Mouse (Mus musculus) monocyte, adult 2 months (primary cell): ENCODE measurements at regions not wholly inside any gene's neighbourhood (a gene's known extent, or its start where the extent isn't known, plus 50 kb on each side); places are given as distances from the start of the nearest gene placed in this dataset.
A peak's percentile ranks its signal among the peaks of the same experiment; 100 is the strongest.

ENCODE experiments used
- DNase-seq, 2 experiments: peaks; one replicate each; pipeline ENCODE4 v3.0.0; 2022; ENCODE audit warnings: low spot score in 2 of 2, low read depth in 1 of 2

DNA sequence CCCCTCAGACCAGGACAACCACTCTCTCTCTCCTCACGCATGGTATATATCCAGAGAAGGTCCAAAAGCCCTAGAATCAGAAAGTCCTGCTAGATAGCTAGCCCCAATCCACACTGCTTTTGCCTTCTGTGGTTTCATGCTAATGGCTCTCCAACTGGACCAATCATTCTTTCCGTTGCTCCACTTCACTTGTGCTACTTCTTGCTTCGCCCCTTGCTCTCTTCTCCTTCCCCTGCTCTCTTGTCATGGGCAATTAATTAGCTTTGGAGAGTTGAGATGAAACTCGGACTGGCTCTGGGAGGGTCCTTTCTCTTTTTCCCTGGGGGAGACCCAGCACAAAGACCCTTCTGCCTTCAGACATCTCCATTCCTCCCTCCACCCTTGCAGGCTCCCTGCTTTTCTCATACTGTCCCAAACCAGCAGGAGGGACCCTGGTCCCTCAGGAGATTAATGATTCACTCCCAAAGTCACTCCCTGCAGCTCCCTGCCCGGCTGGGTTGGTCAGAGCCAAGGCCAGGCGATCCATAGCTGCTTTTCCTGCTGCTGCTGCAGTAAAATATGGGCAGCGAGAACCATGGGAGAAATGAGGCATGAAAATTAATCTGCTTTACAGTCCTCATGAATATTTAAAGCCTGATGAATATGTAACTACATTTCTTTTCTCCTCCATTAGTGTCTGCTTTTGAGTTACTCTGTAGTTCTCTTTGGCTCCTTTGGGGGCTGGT lies 113.7 kb upstream of the Thy1 start:
- no peak for DNase-seq

GRCm38 (mm10) chr9:43930037-43930404 lies 113.2 kb upstream of the Thy1 start:
- no peak for DNase-seq

DNA sequence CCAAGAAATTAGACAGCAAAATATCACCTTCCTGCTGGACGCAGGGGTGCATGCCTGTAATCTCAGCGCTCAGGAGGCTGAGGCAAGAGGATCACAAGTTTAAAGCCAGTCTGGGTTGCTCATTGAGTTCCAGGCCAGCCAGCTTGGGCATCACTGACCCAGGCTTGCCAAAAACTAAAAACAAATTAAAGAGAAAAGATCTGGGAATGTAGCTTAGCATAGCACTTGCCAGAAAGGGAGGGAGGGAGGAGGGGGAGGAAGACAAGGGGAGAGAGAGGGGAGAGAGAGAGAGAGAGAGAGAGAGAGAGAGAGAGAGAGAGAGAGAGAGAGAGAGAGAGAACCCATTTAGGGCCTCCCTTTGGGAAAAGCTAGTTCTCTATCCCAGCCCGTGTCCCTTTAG lies 112.7 kb upstream of the Thy1 start:
- no peak for DNase-seq

DNA sequence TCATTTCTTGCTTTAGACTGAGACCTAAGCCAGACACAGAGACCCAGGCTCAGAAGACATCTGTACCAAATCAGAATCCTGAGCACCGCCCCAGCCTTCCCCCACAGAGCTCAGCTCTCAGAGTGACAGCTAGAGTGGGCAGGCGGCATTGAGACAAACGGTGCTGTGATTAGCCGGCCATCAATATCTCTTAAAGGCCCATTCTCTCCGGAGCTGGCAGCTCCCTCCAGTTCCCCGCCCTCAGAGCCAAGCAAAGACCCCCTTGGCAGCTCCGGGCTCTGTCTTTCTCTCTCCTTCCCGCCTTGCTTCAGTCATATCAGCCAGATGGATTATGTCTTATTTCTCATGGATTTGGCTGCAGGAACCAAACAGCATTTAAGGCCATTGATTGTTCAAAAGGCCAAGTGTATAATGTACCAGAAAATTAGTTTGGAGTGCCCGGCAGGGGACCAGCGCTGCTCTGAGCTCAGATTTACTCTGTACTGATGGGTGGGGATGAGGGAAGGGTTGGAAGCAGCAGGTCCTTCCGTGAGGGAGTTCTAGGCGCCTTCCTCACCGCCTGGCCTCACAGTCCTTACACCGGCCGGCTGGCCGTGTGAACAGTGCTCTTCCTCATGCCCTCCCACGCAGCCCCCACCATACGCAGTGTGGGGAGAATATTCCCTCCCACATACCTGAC lies 109.0 kb upstream of the Thy1 start:
- no peak for DNase-seq

DNA sequence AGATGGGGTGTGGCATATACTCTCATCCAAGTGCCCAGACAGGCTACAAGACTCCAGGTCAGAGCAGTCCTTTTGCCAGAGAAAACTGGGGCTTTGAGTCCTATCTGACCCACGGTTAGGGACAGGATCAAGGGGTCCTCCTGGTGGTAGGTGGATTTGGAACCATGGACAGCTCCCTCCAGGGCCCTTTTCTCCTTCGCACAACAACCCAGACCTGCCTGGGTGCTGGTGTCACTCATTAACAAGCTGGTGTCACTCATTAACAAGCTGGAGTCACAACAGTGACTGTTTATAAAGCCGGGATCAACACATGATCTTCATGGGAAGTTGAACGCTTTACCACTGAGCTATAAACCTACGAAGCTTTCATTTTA lies 108.5 kb upstream of the Thy1 start:
- no peak for DNase-seq

- no peak for DNase-seq
Measured at GRCm38 (mm10) chr9:43939336-43939735, 103.8 kb upstream of the Thy1 start.

GRCm38 (mm10) chr9:43942147-43942546 lies 101.0 kb upstream of the Thy1 start:
- DNase-seq: no peak

DNA sequence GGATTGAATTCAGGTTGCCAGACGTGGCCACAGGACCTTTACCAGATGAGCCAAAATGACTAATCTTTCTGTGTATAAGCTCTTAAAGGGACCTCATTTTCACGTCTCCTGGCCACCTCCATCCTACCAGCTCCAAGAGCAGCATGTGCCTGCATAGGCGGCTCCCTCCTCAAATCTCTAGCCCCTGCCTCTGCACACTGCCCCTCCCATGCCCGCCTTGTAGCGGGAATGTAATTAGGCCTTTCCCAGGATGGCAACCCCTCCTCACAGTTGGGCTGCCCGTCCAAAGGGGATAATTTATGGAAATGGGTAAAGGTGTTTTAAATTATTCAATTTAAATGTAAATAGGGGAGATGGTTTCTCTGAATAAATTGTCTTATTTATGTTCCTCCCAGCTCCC lies 99.7 kb upstream of the Thy1 start:
- DNase-seq: no peak

- DNase-seq: no peak
Measured at GRCm38 (mm10) chr9:43944816-43945741, 98.1 kb upstream of the Thy1 start.

GRCm38 (mm10) chr9:43945997-43946649 lies 97.1 kb upstream of the Thy1 start:
- no peak for DNase-seq

- DNase-seq: no peak
Measured at GRCm38 (mm10) chr9:43947089-43947488, 96.1 kb upstream of the Thy1 start.

- DNase-seq: no peak
Measured at GRCm38 (mm10) chr9:43947490-43948150, 95.6 kb upstream of the Thy1 start.

DNA sequence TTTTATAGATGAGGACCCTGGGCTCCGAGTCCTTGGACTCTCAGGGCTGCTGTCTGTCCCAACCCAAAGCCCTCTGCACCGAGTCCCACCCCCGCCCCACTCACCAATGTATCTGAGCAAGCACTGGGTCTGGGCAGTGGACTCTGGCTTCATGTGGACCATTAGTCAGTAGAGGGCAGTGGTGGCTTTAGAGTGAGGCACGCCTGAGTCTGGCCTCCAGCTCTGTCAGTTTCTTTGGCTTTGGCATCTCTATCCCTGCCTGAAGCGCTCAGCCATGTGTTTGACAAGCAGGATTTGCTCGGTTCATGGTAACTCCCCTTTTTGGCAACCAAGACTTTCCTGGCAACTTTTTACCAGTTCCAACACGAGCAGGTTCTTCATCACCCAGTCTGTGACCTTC lies 90.1 kb upstream of the Thy1 start:
- DNase-seq: no peak

- DNase-seq: no peak
Measured at GRCm38 (mm10) chr9:43959541-43959940, 83.6 kb upstream of the Thy1 start.

- DNase-seq: no peak
Measured at GRCm38 (mm10) chr9:43961431-43961830, 81.8 kb upstream of the Thy1 start.

DNA sequence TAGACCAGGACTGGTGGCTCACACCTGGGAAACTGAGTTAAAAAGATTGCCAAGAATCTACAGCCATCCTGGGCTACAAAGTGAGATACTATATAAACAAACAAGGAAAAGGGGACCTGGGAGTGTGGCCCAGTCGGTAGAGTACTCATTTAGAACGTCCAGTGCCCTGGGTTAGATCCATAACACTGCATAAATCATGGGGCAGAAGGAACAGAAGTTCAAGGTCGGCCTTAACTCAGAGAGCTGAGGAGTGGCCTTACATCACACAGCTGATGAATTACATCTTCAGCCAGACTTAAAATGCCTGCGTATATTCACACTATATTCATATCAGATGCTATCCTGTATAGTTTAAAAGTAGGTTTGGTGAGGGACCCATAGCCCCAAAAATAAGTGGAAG lies 78.0 kb upstream of the Thy1 start:
- no peak for DNase-seq

DNA sequence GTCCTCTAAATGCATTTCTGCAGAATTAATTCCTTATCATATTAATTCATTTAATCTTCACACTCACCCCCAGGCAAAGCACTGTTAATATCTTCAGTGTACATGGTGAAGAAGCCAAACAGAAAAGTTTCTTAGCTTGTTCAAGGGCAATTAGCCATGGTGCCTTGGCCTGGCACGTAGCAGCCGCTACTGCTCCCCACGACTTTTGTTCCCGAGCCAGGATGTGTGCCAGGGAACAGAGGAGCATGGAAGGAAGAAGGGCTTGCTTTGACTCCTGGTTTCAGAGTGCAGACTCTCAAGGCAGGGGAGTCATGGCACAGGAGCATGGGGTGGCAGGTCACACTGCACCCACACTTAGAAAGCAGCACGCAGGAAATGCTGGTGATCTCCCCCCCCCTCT lies 77.4 kb upstream of the Thy1 start:
- no peak for DNase-seq

GRCm38 (mm10) chr9:43970043-43970795 lies 73.0 kb upstream of the Thy1 start:
- DNase-seq: no peak

GRCm38 (mm10) chr9:43970858-43971257 lies 72.3 kb upstream of the Thy1 start:
- DNase-seq: no peak

DNA sequence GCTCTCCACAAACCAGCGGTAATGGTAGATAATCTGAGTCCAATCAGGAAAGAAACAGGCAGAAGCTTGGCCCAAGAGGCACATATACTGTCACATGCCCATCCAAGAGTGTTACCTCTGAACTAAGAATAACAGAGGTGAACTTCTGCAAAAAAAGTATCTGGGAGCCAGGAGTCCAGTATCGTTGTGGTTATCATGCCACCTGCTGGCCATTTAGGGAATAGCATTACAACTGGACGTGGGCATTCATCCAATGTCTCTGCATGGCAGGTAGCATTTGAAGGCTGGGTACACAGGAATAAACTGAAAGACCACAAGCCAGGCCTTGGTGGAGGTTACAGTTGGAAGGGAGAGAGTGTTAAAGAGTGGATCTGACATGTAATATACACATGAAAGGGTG lies 70.9 kb upstream of the Thy1 start:
- DNase-seq: peak in 1 of 2 experiments; percentile 18
